ENCODE assay signal across 8 mouse cellular contexts in genomic region chrX:162717837-162718236, GRCm38 (mm10). TPM values are rescaled to one million over a fixed set of nuclear protein-coding genes. Genes with fewer than 3 reads are reported as not detected.
DNase-seq lines count a peak whose midpoint lies in the region; ATAC-seq and TF ChIP-seq lines count a peak whose summit lies in the region.

No protein-coding gene starts in this region.

- no peaks in the 10 kb centered on the region for H3K9me3 ChIP-seq in hindbrain, embryonic 14.5 days (ENCODE audit: control insufficient read depth, low read length)

- no peak for ATAC-seq in hindbrain, embryonic 14.5 days (ENCODE audit: low FRiP score)

- H3K36me3 ChIP-seq in liver, adult 2 months (ENCODE audit: control insufficient read depth, insufficient read depth, low read length), result no peaks in the 10 kb centered on the region
- H3K36me3 ChIP-seq in hindbrain, embryonic 14.5 days (replicated peaks; ENCODE audit: control insufficient read depth, insufficient read depth), result no peaks in the 10 kb centered on the region

- no peak overlapping the region for H3K27ac ChIP-seq in liver, adult 2 months (replicated peaks; ENCODE audit: insufficient read depth, low read depth, low read length)
- H3K27ac ChIP-seq in hindbrain, embryonic 14.5 days, result no peak overlapping the region

- peak; percentile 32; the same call in 1 of the 2 replicates for TF ChIP-seq CTCF in liver, adult 2 months (IDR thresholded peaks at IDR 0.05; ENCODE audit: low read depth, low read length)

- peak; percentile 25 for DNase-seq in ovary, postnatal 14 days (ENCODE audit: low spot score)
- DNase-seq in ovary, postnatal 10 days (ENCODE audit: low spot score), result no peak
- peak; percentile 41 for DNase-seq in T-cell, adult 2 months (ENCODE audit: low spot score)
- peak; percentile 54 to 71 for DNase-seq in cerebellum, postnatal 14 days
- peak; percentile 78 for DNase-seq in induced T-regulatory cell, adult 2 months (ENCODE audit: low read depth)
- peak; percentile 46 for DNase-seq in liver, adult 2 months (ENCODE audit: extremely low read depth, low read depth, low spot score)
- DNase-seq in right cerebral cortex, postnatal 25 days, result peak; percentile 23
- no peak for DNase-seq in hindbrain, embryonic 14.5 days (ENCODE audit: low spot score)

- no peak for TF ChIP-seq POLR2A in liver, adult 2 months (IDR thresholded peaks at IDR 0.05; ENCODE audit: extremely low read depth, insufficient read depth, low read length)

- no peak overlapping the region for H3K4me3 ChIP-seq in liver, adult 2 months (ENCODE audit: insufficient read depth, low read depth, low read length)
- no peak overlapping the region for H3K4me3 ChIP-seq in hindbrain, embryonic 14.5 days (replicated peaks; ENCODE audit: low read length)

- no peak overlapping the region for H3K4me2 ChIP-seq in hindbrain, embryonic 14.5 days (replicated peaks)

- H3K4me1 ChIP-seq in liver, adult 2 months (ENCODE audit: control insufficient read depth, insufficient read depth, low read length), result no peaks in the 10 kb centered on the region
- no peaks in the 10 kb centered on the region for H3K4me1 ChIP-seq in hindbrain, embryonic 14.5 days (replicated peaks; ENCODE audit: control insufficient read depth, insufficient read depth, low read length)

- no peak overlapping the region for H3K9ac ChIP-seq in liver, adult 2 months (ENCODE audit: low read depth, low read length)
- H3K9ac ChIP-seq in hindbrain, embryonic 14.5 days, result no peak overlapping the region

- WGBS in liver, adult 2 months, result 20% methylated on average over 5 of the region's 5 CpGs
- 26% methylated on average over 5 of the region's 5 CpGs for WGBS in hindbrain, embryonic 14.5 days

- H3K79me2 ChIP-seq in liver, adult 2 months (ENCODE audit: control insufficient read depth, insufficient read depth, low read length), result no peaks in the 10 kb centered on the region

- no peaks in the 10 kb centered on the region for H3K27me3 ChIP-seq in liver, adult 2 months (ENCODE audit: control insufficient read depth, insufficient read depth, low read length)
- H3K27me3 ChIP-seq in hindbrain, embryonic 14.5 days (ENCODE audit: control insufficient read depth, insufficient read depth, low read length), result no peaks in the 10 kb centered on the region; the same call in 1 of the 2 replicates

RNA-seq across cellular contexts. Expression of gene Rbbp7, which starts 42.4 kb away (rescaled TPM):
- 64.0 and 66.7 TPM in 2 replicates for total RNA-seq in liver, adult 2 months (2014; rRNA removed)
- 23.5 and 25.4 TPM in 2 replicates for polyA plus RNA-seq in liver, adult 2 months (2012; rRNA removed)
- 230 and 235 TPM in 2 replicates for polyA plus RNA-seq in hindbrain, embryonic 14.5 days (2014; fragmentation: Nextera tagmentation; extraction: Ambion mirVana)

Comparison
In these comparisons a context has a peak if more than half of its experiments do, and no peak if none do; other contexts are left out.
1. DNase-seq: peak in ovary, postnatal 14 days (single experiment), T-cell, adult 2 months (single experiment), cerebellum, postnatal 14 days (2 of 2), induced T-regulatory cell, adult 2 months (single experiment), liver, adult 2 months (single experiment) and right cerebral cortex, postnatal 25 days (single experiment); none in ovary, postnatal 10 days (single experiment) and hindbrain, embryonic 14.5 days (single experiment).